Mouse (Mus musculus): ENCODE data around the gene Rab8b. TPM values are rescaled to one million over a fixed set of nuclear protein-coding genes. Genes with fewer than 3 reads are reported as not detected.

The Rab8b gene
- total and polyA plus RNA-seq, 3 experiments = 4.9 to 121 (median 40.6) TPM

- Histone ChIP-seq H3K4me1 (ENCODE audit: insufficient read depth, low read depth, low read length) (peaks cover 41% of the 10 kb centered on the region), H3K36me3 (replicated peaks) (peaks cover 8% of the 10 kb centered on the region), H3K9me3 (replicated peaks) (no peaks in the 10 kb centered on the region; the same call in 1 of the 2 replicates), H3K27me3 (ENCODE audit: insufficient read depth, low read length) (no peaks in the 10 kb centered on the region), H3K4me3 (ENCODE audit: low read depth, low read length) (no peak overlapping the region)
- no peak for ATAC-seq (ENCODE audit: extremely low read depth, insufficient number of reproducible peaks, low FRiP score, poor library complexity, severe bottlenecking)
- TF ChIP-seq GATA2 (IDR thresholded peaks at IDR 0.05; ENCODE audit: borderline replicate concordance, low read depth, low read length) = no peak
- TF ChIP-seq GATA1 (IDR thresholded peaks at IDR 0.05; ENCODE audit: borderline replicate concordance, low read length) = no peak
- no peak for TF ChIP-seq TAL1 (conservative IDR thresholded peaks at IDR 0.05; ENCODE audit: low read depth, low read length)
- TF ChIP-seq CTCF (IDR thresholded peaks at IDR 0.05; ENCODE audit: low read depth, low read length) = no peak
- TF ChIP-seq POLR2AphosphoS5 (IDR thresholded peaks at IDR 0.05; ENCODE audit: insufficient replicate concordance, low read depth, low read length) = no peak
- no peak for DNase-seq (ENCODE audit: low spot score)
Observed at GRCm38 (mm10) chr9:66920488-66921279, 1.2 kb upstream of the Rab8b start.

- Histone ChIP-seq H3K4me1 (ENCODE audit: insufficient read depth, low read depth, low read length) (peaks cover 48% of the 10 kb centered on the region), H3K27me3 (ENCODE audit: insufficient read depth, low read length) (no peaks in the 10 kb centered on the region), H3K4me3 (ENCODE audit: low read depth, low read length) (peak overlapping the region; percentile 90), H3K9me3 (replicated peaks) (no peaks in the 10 kb centered on the region; the same call in 1 of the 2 replicates), H3K36me3 (replicated peaks) (peaks cover 13% of the 10 kb centered on the region)
- TF ChIP-seq POLR2AphosphoS5 (IDR thresholded peaks at IDR 0.05; ENCODE audit: insufficient replicate concordance, low read depth, low read length) = no peak
- no peak for TF ChIP-seq GATA1 (IDR thresholded peaks at IDR 0.05; ENCODE audit: borderline replicate concordance, low read length)
- no peak for TF ChIP-seq GATA2 (IDR thresholded peaks at IDR 0.05; ENCODE audit: borderline replicate concordance, low read depth, low read length)
- no peak for TF ChIP-seq CTCF (IDR thresholded peaks at IDR 0.05; ENCODE audit: low read depth, low read length)
- DNase-seq (ENCODE audit: low spot score) = no peak
- ATAC-seq (ENCODE audit: extremely low read depth, insufficient number of reproducible peaks, low FRiP score, poor library complexity, severe bottlenecking) = no peak
Observed at GRCm38 (mm10) chr9:66919981-66920380, 494 bp upstream of the Rab8b start.

- TF ChIP-seq GATA1 (IDR thresholded peaks at IDR 0.05; ENCODE audit: borderline replicate concordance, low read length) = no peak
- TF ChIP-seq CTCF (IDR thresholded peaks at IDR 0.05; ENCODE audit: low read depth, low read length) = no peak
- no peak for TF ChIP-seq GATA2 (IDR thresholded peaks at IDR 0.05; ENCODE audit: borderline replicate concordance, low read depth, low read length)
- TF ChIP-seq TAL1 (conservative IDR thresholded peaks at IDR 0.05; ENCODE audit: low read depth, low read length) = no peak
- no peak for TF ChIP-seq POLR2AphosphoS5 (IDR thresholded peaks at IDR 0.05; ENCODE audit: insufficient replicate concordance, low read depth, low read length)
- Histone ChIP-seq H3K27me3 (ENCODE audit: insufficient read depth, low read length) (no peaks in the 10 kb centered on the region), H3K4me1 (ENCODE audit: insufficient read depth, low read depth, low read length) (peaks cover 59% of the 10 kb centered on the region), H3K9me3 (replicated peaks) (no peaks in the 10 kb centered on the region; the same call in 1 of the 2 replicates), H3K4me3 (ENCODE audit: low read depth, low read length) (peak overlapping the region; percentile 90), H3K36me3 (replicated peaks) (peaks cover 17% of the 10 kb centered on the region)
- no peak for DNase-seq (ENCODE audit: low spot score)
- no peak for ATAC-seq (ENCODE audit: extremely low read depth, insufficient number of reproducible peaks, low FRiP score, poor library complexity, severe bottlenecking)
Observed at GRCm38 (mm10) chr9:66918672-66919330, 686 bp downstream of the Rab8b start.

- no peaks in the 10 kb centered on the region; the same call in 1 of the 2 replicates for H3K9me3 ChIP-seq (replicated peaks)
- ATAC-seq (ENCODE audit: extremely low read depth, insufficient number of reproducible peaks, low FRiP score, poor library complexity, severe bottlenecking) = no peak
- H3K27me3 ChIP-seq (ENCODE audit: insufficient read depth, low read length) = no peaks in the 10 kb centered on the region
- H3K4me1 ChIP-seq (ENCODE audit: insufficient read depth, low read depth, low read length) = peaks cover 68% of the 10 kb centered on the region
- H3K36me3 ChIP-seq (replicated peaks) = peaks cover 20% of the 10 kb centered on the region
- TF ChIP-seq POLR2AphosphoS5 (IDR thresholded peaks at IDR 0.05; ENCODE audit: insufficient replicate concordance, low read depth, low read length) (no peak), CTCF (IDR thresholded peaks at IDR 0.05; ENCODE audit: low read depth, low read length) (no peak), GATA1 (IDR thresholded peaks at IDR 0.05; ENCODE audit: borderline replicate concordance, low read length) (no peak), TAL1 (conservative IDR thresholded peaks at IDR 0.05; ENCODE audit: low read depth, low read length) (no peak), GATA2 (IDR thresholded peaks at IDR 0.05; ENCODE audit: borderline replicate concordance, low read depth, low read length) (no peak)
- H3K4me3 ChIP-seq (ENCODE audit: low read depth, low read length) = peak overlapping the region; percentile 90; the same call in 1 of the 2 replicates
- DNase-seq (ENCODE audit: low spot score) = no peak
Observed at GRCm38 (mm10) chr9:66917892-66918255, 1.6 kb downstream of the Rab8b start.

GRCm38 (mm10) chr9:66917216-66917891 lies 2.1 kb downstream of the Rab8b start:
- Histone ChIP-seq H3K36me3 (replicated peaks) (peaks cover 25% of the 10 kb centered on the region), H3K9me3 (replicated peaks) (no peaks in the 10 kb centered on the region; the same call in 1 of the 2 replicates), H3K4me3 (ENCODE audit: low read depth, low read length) (peak overlapping the region; percentile 57; the same call in 1 of the 2 replicates), H3K4me1 (ENCODE audit: insufficient read depth, low read depth, low read length) (peaks cover 74% of the 10 kb centered on the region), H3K27me3 (ENCODE audit: insufficient read depth, low read length) (no peaks in the 10 kb centered on the region)
- no peak for TF ChIP-seq POLR2AphosphoS5 (IDR thresholded peaks at IDR 0.05; ENCODE audit: insufficient replicate concordance, low read depth, low read length)
- no peak for TF ChIP-seq GATA1 (IDR thresholded peaks at IDR 0.05; ENCODE audit: borderline replicate concordance, low read length)
- TF ChIP-seq GATA2 (IDR thresholded peaks at IDR 0.05; ENCODE audit: borderline replicate concordance, low read depth, low read length) = no peak
- ATAC-seq (ENCODE audit: extremely low read depth, insufficient number of reproducible peaks, low FRiP score, poor library complexity, severe bottlenecking) (no peak), DNase-seq (ENCODE audit: low spot score) (no peak)

Measured in G1E (cell line).